Mouse (Mus musculus) C2C12 (cell line): Measurements from ENCODE around the gene Tap2.

Experiments
- CEBPB ChIP-seq: IDR thresholded peaks from one replicate; pipeline ENCODE4 v1.6.1; 2011; ENCODE audit warnings: low read depth, mild to moderate bottlenecking, control low read depth, moderate library complexity
- CTCF ChIP-seq: IDR thresholded peaks from one replicate; pipeline ENCODE4 v1.5.1; 2011; ENCODE audit not compliant: control insufficient read depth, insufficient read depth, insufficient read length
- MYOD1 ChIP-seq: IDR thresholded peaks from one replicate; pipeline ENCODE4 v1.6.1; 2011; ENCODE audit warnings: low read depth; ENCODE audit not compliant: control insufficient read depth, insufficient read length
- MYOG ChIP-seq: IDR thresholded peaks from one replicate; pipeline ENCODE4 v1.6.1; 2011; ENCODE audit not compliant: control insufficient read depth, insufficient read length; ENCODE audit errors: extremely low read depth

- TF ChIP-seq CTCF (no peak), CEBPB (no peak), MYOD1 (no peak), MYOG (no peak)
These were observed 6.4 kb downstream of the Tap2 start for GRCm38 (mm10) chr17:34209680-34210079.
